Mouse (Mus musculus) heart, adult 2 months (tissue): ENCODE measurements around the gene Aox2. TPM values are rescaled to one million over a fixed set of nuclear protein-coding genes. Genes with fewer than 3 reads are reported as not detected.
A peak's percentile ranks its signal among the peaks of the same experiment; 100 is the strongest.

Source experiments
- DNase-seq, 2 experiments: peaks; one replicate each; pipeline ENCODE4 v3.0.0; 2021
- H3K27ac ChIP-seq: fragments of 200-600 bp; 2 replicates; pipeline ENCODE4 v1.8.1; 2022
- H3K27me3 ChIP-seq: fragments of 200-500 bp; 2 replicates; pipeline ENCODE4 v1.6.1; 2012; ENCODE audit warnings: mild to moderate bottlenecking, low read length, inconsistent platforms, mixed read lengths; ENCODE audit not compliant: control insufficient read depth, insufficient read depth
- H3K36me3 ChIP-seq: fragments of 200-500 bp; 2 replicates; pipeline ENCODE4 v1.6.1; 2012; ENCODE audit warnings: low read length, inconsistent platforms; ENCODE audit not compliant: control insufficient read depth, insufficient read depth
- H3K4me1 ChIP-seq: fragments of 200-500 bp; 2 replicates; pipeline ENCODE4 v1.6.1; 2011; ENCODE audit warnings: low read length; ENCODE audit not compliant: control insufficient read depth, insufficient read depth
- H3K4me3 ChIP-seq: fragments of 200-600 bp; 2 replicates; pipeline ENCODE4 v1.8.1; 2022
- H3K79me2 ChIP-seq: fragments of 200-500 bp; replicated peaks from 2 replicates; pipeline ENCODE4 v1.6.1; 2012; ENCODE audit warnings: mild to moderate bottlenecking, inconsistent platforms, low read length, moderate library complexity, mixed read lengths; ENCODE audit not compliant: control insufficient read depth, insufficient read depth
- H3K9ac ChIP-seq: fragments of 200-500 bp; 2 replicates; pipeline ENCODE4 v1.6.1; 2012; ENCODE audit warnings: low read depth, mild to moderate bottlenecking, control low read depth, inconsistent platforms, low read length, mixed read lengths
- CTCF ChIP-seq: fragments of 200-600 bp; IDR thresholded peaks from 2 replicates; pipeline ENCODE4 v1.8.1; 2022; ENCODE audit warnings: antibody characterized with exemption, mild to moderate bottlenecking, moderate library complexity
- EP300 ChIP-seq: fragments of 200-500 bp; IDR thresholded peaks from 2 replicates; pipeline ENCODE4 v1.6.1; 2011; ENCODE audit warnings: low read depth, low read length, control low read depth; ENCODE audit not compliant: insufficient read depth
- POLR2A ChIP-seq: fragments of 200-500 bp; IDR thresholded peaks from 2 replicates; pipeline ENCODE4 v1.6.1; 2011; ENCODE audit warnings: mild to moderate bottlenecking, low read depth, low read length, control low read depth; ENCODE audit not compliant: insufficient read depth
- WGBS: fragments of 180-500 bp; shearing (Covaris S2); methylation state at CpG from one replicate; pipeline ENCODE4 v1.1.7; 2018; 5-methylcytosine and 5-hydroxymethylcytosine counted together
- intact Hi-C: fragments of 180-260 bp; cut with DNase I; formaldehyde crosslinking; loops from one replicate; pipeline ENCODE4 v1.15.1; 2025
- polyA plus RNA-seq: library from polyadenylated mRNA; depleted of rRNA; stranded (reverse); fragments of >200 nt; gene quantifications from 2 replicates; pipeline ENCODE4 v1.2.3, GENCODE M21; 2012
- total RNA-seq, 2 experiments: library from RNA; stranded (reverse); gene quantifications; 2 replicates each; pipeline ENCODE4 v1.2.3; 2021

Gene Aox2
- total and polyA plus RNA-seq, 3 experiments, result not detected

DNA sequence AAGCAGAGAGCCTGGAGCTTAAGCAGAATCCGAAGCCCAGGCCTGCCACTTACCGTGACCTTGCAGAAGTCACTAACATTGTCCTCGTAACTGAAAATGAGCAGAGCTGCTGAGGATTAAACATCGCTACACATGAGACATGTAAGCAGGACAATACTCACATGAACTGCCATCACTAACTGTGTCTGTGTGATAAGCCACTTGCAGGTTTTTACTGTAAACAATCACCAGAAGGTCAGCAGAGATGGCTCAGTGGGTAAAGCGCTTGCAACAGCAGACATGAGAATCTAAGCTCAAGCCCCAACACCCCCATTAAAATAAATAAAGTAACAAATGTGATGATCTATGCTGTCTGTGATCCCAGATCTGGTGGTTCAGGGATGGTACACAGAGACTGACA is 39.7 kb upstream of the Aox2 start:
- 79% methylated on average over 5 of the region's 5 CpGs for WGBS
- no peak overlapping the region for H3K4me3 ChIP-seq
- TF ChIP-seq EP300 (no peak), POLR2A (no peak), CTCF (no peak)
- intact Hi-C loops, result no loop called here
- no peaks in the 10 kb centered on the region for H3K36me3 ChIP-seq
- no peak overlapping the region for H3K9ac ChIP-seq
- no peak for DNase-seq
- no peaks in the 10 kb centered on the region for H3K4me1 ChIP-seq
- no peaks in the 10 kb centered on the region for H3K27me3 ChIP-seq
- no peaks in the 10 kb centered on the region for H3K79me2 ChIP-seq
- no peak overlapping the region for H3K27ac ChIP-seq

DNA sequence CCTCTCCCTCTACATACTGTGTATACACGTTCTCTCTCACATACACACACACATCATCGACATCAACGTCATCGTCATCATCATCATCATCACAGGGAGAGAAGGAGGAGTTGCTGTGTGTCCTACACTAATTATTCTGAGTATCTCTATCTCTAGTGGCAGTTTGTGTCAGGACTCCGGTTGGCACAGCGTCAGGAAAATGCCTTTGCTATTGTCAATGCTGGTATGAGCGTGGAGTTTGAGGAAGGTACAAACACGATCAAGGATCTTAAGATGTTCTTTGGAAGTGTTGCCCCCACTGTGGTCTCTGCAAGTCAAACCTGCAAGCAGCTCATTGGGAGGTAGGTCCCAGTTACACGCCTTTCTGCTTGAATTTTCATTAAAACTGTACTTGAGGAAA is 39.2 kb upstream of the Aox2 start:
- Histone ChIP-seq H3K36me3 (no peaks in the 10 kb centered on the region), H3K4me3 (no peak overlapping the region), H3K27me3 (no peaks in the 10 kb centered on the region), H3K4me1 (no peaks in the 10 kb centered on the region), H3K27ac (no peak overlapping the region), H3K79me2 (no peaks in the 10 kb centered on the region), H3K9ac (no peak overlapping the region)
- 89% methylated on average over 9 of the region's 9 CpGs for WGBS
- no peak for TF ChIP-seq EP300
- no peak for TF ChIP-seq POLR2A
- TF ChIP-seq CTCF, result no peak
- intact Hi-C loops, result no loop called here
- DNase-seq, result no peak

DNA sequence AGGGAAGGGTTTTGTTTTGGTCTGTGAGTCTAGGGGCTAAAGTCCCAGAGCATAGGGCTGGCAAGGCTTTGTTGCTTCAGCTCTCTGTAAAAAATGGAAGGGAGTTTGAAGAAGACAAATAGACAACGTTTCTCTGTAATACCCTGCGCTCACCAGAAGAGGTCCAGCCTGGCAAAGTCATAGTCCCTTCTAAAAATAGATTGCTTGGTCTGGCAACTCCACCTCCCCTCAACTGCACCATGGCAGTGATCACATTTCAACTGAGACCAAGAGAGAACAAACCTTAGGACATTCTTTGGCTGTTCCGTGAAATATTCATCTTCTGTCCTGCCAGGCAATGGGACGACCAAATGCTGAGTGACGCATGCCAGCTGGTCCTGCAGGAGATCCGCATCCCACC is 37.8 kb upstream of the Aox2 start:
- peak; percentile 62 for TF ChIP-seq CTCF
- no peak for TF ChIP-seq POLR2A
- no peak for TF ChIP-seq EP300
- H3K4me3 ChIP-seq, result no peak overlapping the region
- H3K9ac ChIP-seq, result no peak overlapping the region
- no peaks in the 10 kb centered on the region for H3K79me2 ChIP-seq
- 48% methylated on average over 6 of the region's 6 CpGs for WGBS
- no peaks in the 10 kb centered on the region for H3K27me3 ChIP-seq
- H3K4me1 ChIP-seq, result no peaks in the 10 kb centered on the region
- no peak overlapping the region for H3K27ac ChIP-seq
- no peaks in the 10 kb centered on the region for H3K36me3 ChIP-seq
- intact Hi-C loops, result no loop called here
- DNase-seq, result no peak

DNA sequence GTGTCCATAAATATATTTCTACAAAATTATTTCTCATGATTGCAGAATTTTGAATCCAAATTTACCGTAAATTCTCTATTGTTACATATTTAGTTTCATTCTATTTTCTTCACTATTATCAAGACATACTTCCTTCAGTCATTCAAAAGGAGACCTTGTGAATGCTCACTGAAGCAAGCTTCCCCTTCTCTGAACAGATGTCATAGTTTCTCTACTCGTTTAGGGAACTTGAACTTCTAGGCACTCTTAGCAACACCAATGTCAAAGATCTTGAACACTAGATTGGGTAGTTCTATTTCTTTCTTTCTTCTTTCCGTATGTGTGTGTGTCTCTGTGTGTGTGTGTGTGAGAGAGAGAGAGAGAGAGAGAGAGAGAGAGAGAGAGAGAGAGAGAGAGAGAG is 33.6 kb upstream of the Aox2 start:
- H3K27ac ChIP-seq, result no peak overlapping the region
- H3K27me3 ChIP-seq, result no peaks in the 10 kb centered on the region
- no peak for TF ChIP-seq POLR2A
- no peak for TF ChIP-seq CTCF
- TF ChIP-seq EP300, result no peak
- no peaks in the 10 kb centered on the region for H3K79me2 ChIP-seq
- no peaks in the 10 kb centered on the region for H3K36me3 ChIP-seq
- no peak overlapping the region for H3K4me3 ChIP-seq
- intact Hi-C loops, result no loop called here
- 57% methylated on average over 3 of the region's 3 CpGs for WGBS
- H3K4me1 ChIP-seq, result no peaks in the 10 kb centered on the region
- DNase-seq, result no peak
- H3K9ac ChIP-seq, result no peak overlapping the region

DNA sequence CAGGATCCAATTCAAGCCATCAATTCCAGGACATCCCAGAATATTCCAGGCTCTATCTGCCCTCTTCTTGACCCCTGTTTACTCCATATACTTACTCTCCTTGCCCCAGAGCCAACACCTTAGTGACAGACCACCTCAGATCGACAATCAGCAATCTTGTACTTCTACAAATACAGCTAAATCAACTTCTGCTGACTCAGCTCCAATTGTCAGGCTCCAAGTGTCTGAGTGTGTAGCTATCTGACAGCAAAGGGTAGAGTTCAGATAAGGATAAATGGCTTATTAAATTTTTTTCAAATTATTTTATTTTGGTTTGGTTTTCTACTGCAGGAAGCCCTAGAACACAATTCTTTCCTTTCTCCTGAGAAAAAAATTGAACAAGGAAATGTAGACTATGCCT is 29.6 kb upstream of the Aox2 start:
- Histone ChIP-seq H3K9ac (no peak overlapping the region), H3K4me3 (no peak overlapping the region), H3K4me1 (no peaks in the 10 kb centered on the region), H3K27me3 (no peaks in the 10 kb centered on the region), H3K79me2 (no peaks in the 10 kb centered on the region), H3K27ac (no peak overlapping the region), H3K36me3 (no peaks in the 10 kb centered on the region)
- intact Hi-C loops, result no loop called here
- DNase-seq, result no peak
- whole genome bisulfite sequencing, result 67% methylated on average over 1 of the region's 1 CpGs
- TF ChIP-seq EP300 (no peak), POLR2A (no peak), CTCF (no peak)

GRCm38 (mm10) chr1:58253466-58253865 is 24.7 kb upstream of the Aox2 start:
- 46% methylated on average over 11 of the region's 11 CpGs for WGBS
- Histone ChIP-seq H3K27ac (no peak overlapping the region), H3K9ac (no peak overlapping the region), H3K36me3 (no peaks in the 10 kb centered on the region), H3K27me3 (no peaks in the 10 kb centered on the region), H3K4me3 (no peak overlapping the region), H3K79me2 (no peaks in the 10 kb centered on the region), H3K4me1 (no peaks in the 10 kb centered on the region)
- intact Hi-C loops, result no loop called here
- no peak for DNase-seq
- no peak for TF ChIP-seq CTCF
- TF ChIP-seq POLR2A, result no peak
- TF ChIP-seq EP300, result no peak
